Mouse (Mus musculus) lung, adult 2 months (tissue): ENCODE measurements around the gene Stat5a. TPM values are rescaled to one million over a fixed set of nuclear protein-coding genes. Genes with fewer than 3 reads are reported as not detected.
A peak's percentile ranks its signal among the peaks of the same experiment; 100 is the strongest.

Experiments
- DNase-seq: peaks from one replicate; pipeline ENCODE4 v3.0.0; 2022
- H3K4me1 ChIP-seq: fragments of 200-500 bp; 2 replicates; pipeline ENCODE4 v1.6.1; 2011; ENCODE audit warnings: low read length; ENCODE audit not compliant: control insufficient read depth, insufficient read depth
- H3K4me3 ChIP-seq: fragments of 200-500 bp; replicated peaks from 2 replicates; pipeline ENCODE3; 2011; ENCODE audit warnings: low read depth, mild to moderate bottlenecking, control low read depth, low read length; ENCODE audit errors: extremely low read depth
- CTCF ChIP-seq: fragments of 200-500 bp; IDR thresholded peaks from 2 replicates; pipeline ENCODE4 v1.5.1; 2011; ENCODE audit warnings: mild to moderate bottlenecking, low read length, control low read depth; ENCODE audit not compliant: insufficient read depth
- POLR2A ChIP-seq: fragments of 200-500 bp; IDR thresholded peaks from 2 replicates; pipeline ENCODE4 v1.6.1; 2011; ENCODE audit warnings: low read depth, mild to moderate bottlenecking, control low read depth, low read length, borderline replicate concordance; ENCODE audit errors: extremely low read depth
- WGBS: fragments of 180-500 bp; shearing (Covaris S2); methylation state at CpG from one replicate; pipeline ENCODE4 v1.1.7; 2018; 5-methylcytosine and 5-hydroxymethylcytosine counted together
- polyA plus RNA-seq: library from polyadenylated mRNA; depleted of rRNA; stranded (reverse); fragments of >200 nt; gene quantifications from 2 replicates; pipeline ENCODE4 v1.2.3, GENCODE M21; 2012

Stat5a gene
- polyA plus RNA-seq, 1 experiment, result 19.0 TPM

- peaks cover 2% of the 10 kb centered on the region; the same call in 1 of the 2 replicates for H3K4me1 ChIP-seq
- no peak for TF ChIP-seq POLR2A
- peak; percentile 100 for TF ChIP-seq CTCF
- peak; percentile 84 for DNase-seq
- H3K4me3 ChIP-seq, result no peak overlapping the region
- 13% methylated on average over 9 of the region's 9 CpGs for WGBS
Measured at GRCm38 (mm10) chr11:100893482-100893881, 34.3 kb downstream of the Stat5a start.

- Histone ChIP-seq H3K4me3 (no peak overlapping the region), H3K4me1 (peaks cover 2% of the 10 kb centered on the region; the same call in 1 of the 2 replicates)
- no peak for DNase-seq
- 65% methylated on average over 9 of the region's 9 CpGs for WGBS
- TF ChIP-seq CTCF, result no peak
- no peak for TF ChIP-seq POLR2A
Measured at GRCm38 (mm10) chr11:100894146-100894918, 35.2 kb downstream of the Stat5a start.

GRCm38 (mm10) chr11:100896078-100896477 lies 36.9 kb downstream of the Stat5a start:
- H3K4me3 ChIP-seq, result no peak overlapping the region
- DNase-seq, result no peak
- TF ChIP-seq CTCF, result no peak
- no peak for TF ChIP-seq POLR2A
- peaks cover 2% of the 10 kb centered on the region; the same call in 1 of the 2 replicates for H3K4me1 ChIP-seq
- 78% methylated on average over 10 of the region's 10 CpGs for WGBS

GRCm38 (mm10) chr11:100897294-100898231 lies 38.4 kb downstream of the Stat5a start:
- WGBS, result 54% methylated on average over 7 of the region's 7 CpGs
- TF ChIP-seq CTCF (no peak), POLR2A (no peak)
- no peak overlapping the region for H3K4me3 ChIP-seq
- H3K4me1 ChIP-seq, result peaks cover 2% of the 10 kb centered on the region; the same call in 1 of the 2 replicates
- no peak for DNase-seq

GRCm38 (mm10) chr11:100898441-100899199 lies 39.5 kb downstream of the Stat5a start:
- TF ChIP-seq CTCF (no peak), POLR2A (no peak)
- DNase-seq, result no peak
- 84% methylated on average over 16 of the region's 16 CpGs for whole genome bisulfite sequencing
- no peak overlapping the region for H3K4me3 ChIP-seq
- peaks cover 1% of the 10 kb centered on the region; the same call in 1 of the 2 replicates for H3K4me1 ChIP-seq

GRCm38 (mm10) chr11:100904580-100905351 lies 45.6 kb downstream of the Stat5a start:
- TF ChIP-seq POLR2A (no peak), CTCF (no peak)
- no peak for DNase-seq
- Histone ChIP-seq H3K4me1 (no peaks in the 10 kb centered on the region), H3K4me3 (no peak overlapping the region)
- 63% methylated on average over 20 of the region's 20 CpGs for WGBS

GRCm38 (mm10) chr11:100905929-100906328 lies 46.8 kb downstream of the Stat5a start:
- no peak for TF ChIP-seq CTCF
- no peak for TF ChIP-seq POLR2A
- DNase-seq, result no peak
- 30% methylated on average over 1 of the region's 1 CpGs for WGBS
- no peak overlapping the region for H3K4me3 ChIP-seq
- no peaks in the 10 kb centered on the region for H3K4me1 ChIP-seq

- WGBS, result 83% methylated on average over 4 of the region's 4 CpGs
- DNase-seq, result no peak
- Histone ChIP-seq H3K4me1 (no peaks in the 10 kb centered on the region), H3K4me3 (no peak overlapping the region)
- TF ChIP-seq POLR2A (no peak), CTCF (no peak)
Measured at GRCm38 (mm10) chr11:100906885-100907284, 47.7 kb downstream of the Stat5a start.

- no peak for DNase-seq
Measured at GRCm38 (mm10) chr11:100908112-100908511, 49.0 kb downstream of the Stat5a start.

More at GRCm38 (mm10) chr11:100908112-100908511, 49.0 kb downstream of the Stat5a start:
- H3K4me1 ChIP-seq, result peaks cover 10% of the 10 kb centered on the region
- WGBS, result 66% methylated on average over 2 of the region's 2 CpGs
- TF ChIP-seq CTCF (no peak), POLR2A (no peak)
- H3K4me3 ChIP-seq, result no peak overlapping the region
